Mouse (Mus musculus): ENCODE data around the gene Medag. TPM values are rescaled to one million over a fixed set of nuclear protein-coding genes. Genes with fewer than 3 reads are reported as not detected.

Medag gene
- total RNA-seq, 1 experiment from 2014 or later: not detected

GRCm38 (mm10) chr5:149380388-149380916 lies 31.1 kb upstream of the Medag start:
- no peak for ATAC-seq (replicated peaks; ENCODE audit: insufficient number of reproducible peaks, low FRiP score, low TSS enrichment, poor library complexity, severe bottlenecking)

- no peak for ATAC-seq (replicated peaks; ENCODE audit: insufficient number of reproducible peaks, low FRiP score, low TSS enrichment, poor library complexity, severe bottlenecking)
These were observed 29.6 kb upstream of the Medag start for GRCm38 (mm10) chr5:149381948-149382347.

GRCm38 (mm10) chr5:149382601-149383000 lies 28.9 kb upstream of the Medag start:
- ATAC-seq (replicated peaks; ENCODE audit: insufficient number of reproducible peaks, low FRiP score, low TSS enrichment, poor library complexity, severe bottlenecking): no peak

GRCm38 (mm10) chr5:149385228-149385961 lies 26.2 kb upstream of the Medag start:
- ATAC-seq (replicated peaks; ENCODE audit: insufficient number of reproducible peaks, low FRiP score, low TSS enrichment, poor library complexity, severe bottlenecking): no peak

- no peak for ATAC-seq (replicated peaks; ENCODE audit: insufficient number of reproducible peaks, low FRiP score, low TSS enrichment, poor library complexity, severe bottlenecking)
These were observed 25.2 kb upstream of the Medag start for GRCm38 (mm10) chr5:149386294-149386850.

- no peak for ATAC-seq (replicated peaks; ENCODE audit: insufficient number of reproducible peaks, low FRiP score, low TSS enrichment, poor library complexity, severe bottlenecking)
These were observed 22.6 kb upstream of the Medag start for GRCm38 (mm10) chr5:149388947-149389346.

- no peak for ATAC-seq (replicated peaks; ENCODE audit: insufficient number of reproducible peaks, low FRiP score, low TSS enrichment, poor library complexity, severe bottlenecking)
These were observed 21.9 kb upstream of the Medag start for GRCm38 (mm10) chr5:149389548-149390211.

- no peak for ATAC-seq (replicated peaks; ENCODE audit: insufficient number of reproducible peaks, low FRiP score, low TSS enrichment, poor library complexity, severe bottlenecking)
These were observed 19.8 kb upstream of the Medag start for GRCm38 (mm10) chr5:149391574-149392375.

- no peak for ATAC-seq (replicated peaks; ENCODE audit: insufficient number of reproducible peaks, low FRiP score, low TSS enrichment, poor library complexity, severe bottlenecking)
These were observed 19.0 kb upstream of the Medag start for GRCm38 (mm10) chr5:149392420-149392988.

GRCm38 (mm10) chr5:149401446-149401975 lies 10.0 kb upstream of the Medag start:
- ATAC-seq (replicated peaks; ENCODE audit: insufficient number of reproducible peaks, low FRiP score, low TSS enrichment, poor library complexity, severe bottlenecking): no peak

- ATAC-seq (replicated peaks; ENCODE audit: insufficient number of reproducible peaks, low FRiP score, low TSS enrichment, poor library complexity, severe bottlenecking): no peak
These were observed 9.5 kb upstream of the Medag start for GRCm38 (mm10) chr5:149402029-149402428.

GRCm38 (mm10) chr5:149403386-149403785 lies 8.2 kb upstream of the Medag start:
- ATAC-seq (replicated peaks; ENCODE audit: insufficient number of reproducible peaks, low FRiP score, low TSS enrichment, poor library complexity, severe bottlenecking): no peak

- ATAC-seq (replicated peaks; ENCODE audit: insufficient number of reproducible peaks, low FRiP score, low TSS enrichment, poor library complexity, severe bottlenecking): no peak
These were observed 6.8 kb upstream of the Medag start for GRCm38 (mm10) chr5:149404710-149405109.

GRCm38 (mm10) chr5:149406791-149407276 lies 4.7 kb upstream of the Medag start:
- ATAC-seq (replicated peaks; ENCODE audit: insufficient number of reproducible peaks, low FRiP score, low TSS enrichment, poor library complexity, severe bottlenecking): no peak

- ATAC-seq (replicated peaks; ENCODE audit: insufficient number of reproducible peaks, low FRiP score, low TSS enrichment, poor library complexity, severe bottlenecking): no peak
These were observed 2.0 kb upstream of the Medag start for GRCm38 (mm10) chr5:149409502-149409901.

- ATAC-seq (replicated peaks; ENCODE audit: insufficient number of reproducible peaks, low FRiP score, low TSS enrichment, poor library complexity, severe bottlenecking): no peak
These were observed 636 bp downstream of the Medag start for GRCm38 (mm10) chr5:149412194-149412575.

- no peak for ATAC-seq (replicated peaks; ENCODE audit: insufficient number of reproducible peaks, low FRiP score, low TSS enrichment, poor library complexity, severe bottlenecking)
These were observed 1.1 kb downstream of the Medag start for GRCm38 (mm10) chr5:149412671-149413070.

Data from monocyte, adult 5-6 weeks (primary cell).